Mouse (Mus musculus) hindbrain, embryonic 13.5 days (tissue): ENCODE results near the gene Neurod2. TPM values are rescaled to one million over a fixed set of nuclear protein-coding genes. Genes with fewer than 3 reads are reported as not detected.

Source experiments
- ATAC-seq: fragments of 200-750 bp; cut with Nextera tagmentation; 2 replicates; pipeline ENCODE4 v1.8.0; 2017; ENCODE audit warnings: moderate TSS enrichment; ENCODE audit not compliant: low FRiP score
- H3K27ac ChIP-seq: fragments of 300-500 bp; sonication (generic); 2 replicates; pipeline ENCODE4 v1.5.1; 2015; ENCODE audit warnings: inconsistent platforms, mild to moderate bottlenecking, moderate library complexity
- H3K27me3 ChIP-seq: fragments of 300-500 bp; sonication (generic); 2 replicates; pipeline ENCODE4 v1.6.1; 2015; ENCODE audit warnings: mild to moderate bottlenecking, inconsistent platforms
- H3K36me3 ChIP-seq: fragments of 300-500 bp; sonication (generic); 2 replicates; pipeline ENCODE4 v1.6.1; 2015; ENCODE audit warnings: mild to moderate bottlenecking, inconsistent platforms
- H3K4me1 ChIP-seq: fragments of 300-500 bp; sonication (generic); replicated peaks from 2 replicates; pipeline ENCODE4 v1.6.1; 2015; ENCODE audit warnings: inconsistent platforms
- H3K4me2 ChIP-seq: fragments of 300-500 bp; sonication (generic); 2 replicates; pipeline ENCODE4 v1.6.1; 2015; ENCODE audit warnings: inconsistent platforms, mild to moderate bottlenecking, moderate library complexity
- H3K4me3 ChIP-seq: fragments of 300-500 bp; sonication (generic); 2 replicates; pipeline ENCODE4 v1.5.1; 2015; ENCODE audit warnings: mild to moderate bottlenecking, inconsistent platforms
- H3K9ac ChIP-seq: fragments of 300-500 bp; sonication (generic); 2 replicates; pipeline ENCODE4 v1.6.1; 2015; ENCODE audit warnings: mild to moderate bottlenecking, inconsistent platforms
- H3K9me3 ChIP-seq: fragments of 300-500 bp; sonication (generic); 2 replicates; pipeline ENCODE4 v1.6.1; 2016; ENCODE audit warnings: inconsistent platforms
- WGBS: fragments of 180-500 bp; shearing (Covaris S2); methylation state at CpG from one replicate; pipeline ENCODE4 v1.1.7; 2015; 5-methylcytosine and 5-hydroxymethylcytosine counted together
- polyA plus RNA-seq: library from polyadenylated mRNA; unstranded; fragments of >200 nt; fragmentation: Nextera tagmentation; extraction: Ambion mirVana; gene quantifications from 2 replicates; pipeline ENCODE4 v1.2.1, GENCODE M21; 2015

Neurod2 gene
- polyA plus RNA-seq, 1 experiment from 2014 or later, result 30.7 TPM

DNA sequence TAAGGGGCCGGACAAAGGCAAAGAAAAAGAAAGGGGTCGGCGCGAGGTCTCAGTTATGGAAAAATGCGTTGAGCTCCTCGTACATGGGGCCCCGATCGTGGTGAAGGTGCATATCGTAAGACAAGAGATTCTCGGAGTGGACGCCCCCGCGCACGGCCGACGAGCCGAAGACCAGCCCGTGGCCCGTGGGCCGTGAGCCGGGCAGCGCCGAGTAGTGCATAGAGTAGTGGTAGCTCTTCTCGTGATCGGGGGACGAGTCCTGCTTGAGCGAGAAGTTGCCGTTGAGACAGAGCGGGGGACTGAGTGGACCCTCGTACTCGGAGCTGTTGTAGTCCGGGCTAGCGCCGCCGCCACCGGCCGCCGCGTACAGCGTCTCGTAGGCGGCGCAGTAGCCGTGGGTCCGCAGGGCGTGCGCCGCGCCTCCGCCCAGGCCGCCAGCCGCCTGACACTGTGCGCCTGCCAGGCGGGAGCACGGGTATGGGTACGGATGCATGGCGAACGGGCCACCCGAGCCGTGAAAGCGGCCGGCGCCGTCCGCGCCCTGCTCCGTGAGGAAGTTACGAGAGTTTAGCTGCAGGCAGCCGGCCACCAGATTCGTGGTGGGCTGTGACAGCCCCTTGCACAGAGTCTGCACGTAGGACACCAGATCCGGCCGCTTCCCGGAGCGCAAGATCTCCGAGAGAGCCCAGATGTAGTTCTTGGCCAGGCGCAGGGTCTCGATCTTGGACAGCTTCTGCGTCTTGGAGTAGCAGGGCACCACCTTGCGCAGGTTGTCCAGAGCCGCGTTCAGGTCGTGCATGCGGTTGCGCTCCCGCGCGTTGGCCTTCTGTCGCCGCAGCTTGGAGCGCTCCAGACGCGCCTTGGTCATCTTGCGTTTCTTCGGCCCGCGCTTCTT, 2.1 kb downstream of the Neurod2 start:
- ATAC-seq, result no peak
- H3K4me1 ChIP-seq, result peaks cover 28% of the 10 kb centered on the region
- WGBS, result under 1% methylated on average over 96 of the region's 97 CpGs

DNA sequence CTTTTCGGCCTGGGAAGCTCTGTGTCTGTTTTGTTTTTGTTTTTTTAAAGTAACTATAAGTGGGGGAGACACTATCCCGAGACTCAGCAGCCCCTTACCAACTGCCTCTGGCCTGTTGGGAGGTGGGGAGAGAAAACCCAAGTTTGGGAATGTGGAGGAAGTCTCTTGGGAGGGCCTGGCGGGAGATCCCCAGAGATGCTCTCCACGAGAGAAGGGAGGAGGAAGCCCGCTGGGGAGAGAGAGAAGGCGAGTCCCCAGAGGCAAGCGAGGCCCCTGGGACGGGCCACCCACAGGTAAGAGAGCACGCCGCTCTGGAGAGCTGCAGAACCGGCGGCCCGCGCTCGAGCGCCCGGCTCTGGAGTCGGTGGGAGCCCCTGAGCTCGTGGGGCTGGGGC, 2.7 kb downstream of the Neurod2 start:
- no peak for ATAC-seq
- Histone ChIP-seq H3K27ac (peak overlapping the region; percentile 92), H3K27me3 (peaks cover 98% of the 10 kb centered on the region), H3K4me2 (peak overlapping the region; percentile 51), H3K36me3 (no peaks in the 10 kb centered on the region), H3K4me3 (peak overlapping the region; percentile 45), H3K9ac (peak overlapping the region; percentile 73), H3K9me3 (no peaks in the 10 kb centered on the region), H3K4me1 (peaks cover 28% of the 10 kb centered on the region)
- under 1% methylated on average over 19 of the region's 19 CpGs for WGBS

More for the DNA sequence above, 2.1 kb downstream of the Neurod2 start:
- H3K4me2 ChIP-seq, result peak overlapping the region; percentile 51
- H3K9ac ChIP-seq, result peak overlapping the region; percentile 73
- H3K9me3 ChIP-seq, result no peaks in the 10 kb centered on the region
- peaks cover 98% of the 10 kb centered on the region for H3K27me3 ChIP-seq
- H3K36me3 ChIP-seq, result no peaks in the 10 kb centered on the region
- H3K4me3 ChIP-seq, result peak overlapping the region; percentile 45
- peak overlapping the region; percentile 92 for H3K27ac ChIP-seq

GRCm38 (mm10) chr11:98325821-98326218, 3.6 kb downstream of the Neurod2 start:
- H3K36me3 ChIP-seq, result no peaks in the 10 kb centered on the region
- 3% methylated on average over 20 of the region's 22 CpGs for WGBS
- no peaks in the 10 kb centered on the region for H3K9me3 ChIP-seq
- H3K9ac ChIP-seq, result peak overlapping the region; percentile 73
- no peak for ATAC-seq
- peak overlapping the region; percentile 52; the same call in 1 of the 2 replicates for H3K27ac ChIP-seq
- peak overlapping the region; percentile 45 for H3K4me3 ChIP-seq
- peak overlapping the region; percentile 51 for H3K4me2 ChIP-seq
- H3K4me1 ChIP-seq, result peaks cover 35% of the 10 kb centered on the region
- H3K27me3 ChIP-seq, result peaks cover 98% of the 10 kb centered on the region

GRCm38 (mm10) chr11:98325191-98325820, 4.1 kb downstream of the Neurod2 start:
- Histone ChIP-seq H3K9ac (peak overlapping the region; percentile 73; the same call in 1 of the 2 replicates), H3K27ac (peak overlapping the region; percentile 52; the same call in 1 of the 2 replicates), H3K4me1 (peaks cover 36% of the 10 kb centered on the region), H3K36me3 (no peaks in the 10 kb centered on the region), H3K4me3 (peak overlapping the region; percentile 45), H3K27me3 (peaks cover 97% of the 10 kb centered on the region), H3K4me2 (peak overlapping the region; percentile 51), H3K9me3 (no peaks in the 10 kb centered on the region)
- no peak for ATAC-seq
- 3% methylated on average over 14 of the region's 14 CpGs for WGBS

GRCm38 (mm10) chr11:98323933-98324332, 5.5 kb downstream of the Neurod2 start:
- Histone ChIP-seq H3K9me3 (no peaks in the 10 kb centered on the region), H3K27ac (peak overlapping the region; percentile 14; the same call in 1 of the 2 replicates), H3K9ac (no peak overlapping the region), H3K4me3 (no peak overlapping the region), H3K27me3 (peaks cover 97% of the 10 kb centered on the region), H3K36me3 (no peaks in the 10 kb centered on the region), H3K4me2 (peak overlapping the region; percentile 51), H3K4me1 (peaks cover 47% of the 10 kb centered on the region)
- WGBS, result 2% methylated on average over 9 of the region's 9 CpGs
- no peak for ATAC-seq

DNA sequence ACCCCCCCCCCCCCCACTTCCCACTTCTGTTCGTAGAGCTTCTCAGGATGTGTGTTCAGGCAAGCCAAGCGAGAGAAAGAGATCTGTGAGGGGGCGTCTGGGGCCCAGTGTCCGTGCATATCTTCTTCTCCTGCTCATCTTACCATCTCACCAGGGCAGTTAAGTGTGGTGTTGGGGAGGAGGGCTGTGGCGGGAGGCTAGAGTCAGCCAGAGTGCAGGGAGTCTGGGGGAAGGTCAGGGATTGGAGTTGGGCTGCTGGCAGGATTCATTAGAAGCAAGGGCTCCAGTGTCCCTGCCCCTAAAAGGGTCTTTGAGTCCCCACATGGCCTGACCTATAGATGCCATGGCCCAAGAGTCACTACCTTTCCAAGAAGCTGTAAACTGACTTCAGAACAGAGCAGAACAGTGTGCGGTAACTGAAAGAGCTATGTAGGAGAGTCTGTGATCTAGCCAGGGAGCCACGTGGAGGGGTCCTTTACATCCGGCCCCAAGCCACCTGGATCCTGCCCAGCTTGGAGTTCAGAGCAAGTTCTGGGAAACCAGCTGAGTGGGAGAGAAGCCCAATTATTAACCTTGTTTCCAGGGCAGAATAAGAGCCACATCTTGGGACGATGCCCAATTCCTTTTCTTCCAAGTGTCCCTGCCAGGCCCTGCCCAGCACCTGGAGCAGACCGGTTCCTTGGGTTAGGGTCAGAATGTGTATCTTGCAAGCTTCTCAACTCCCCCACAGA, 6.1 kb downstream of the Neurod2 start:
- no peak overlapping the region for H3K4me3 ChIP-seq
- H3K4me1 ChIP-seq, result peaks cover 48% of the 10 kb centered on the region
- no peak overlapping the region for H3K4me2 ChIP-seq
- H3K27me3 ChIP-seq, result peaks cover 98% of the 10 kb centered on the region
- 1% methylated on average over 10 of the region's 10 CpGs for WGBS
- ATAC-seq, result no peak
- no peaks in the 10 kb centered on the region for H3K9me3 ChIP-seq
- H3K36me3 ChIP-seq, result no peaks in the 10 kb centered on the region
- no peak overlapping the region for H3K9ac ChIP-seq
- H3K27ac ChIP-seq, result 0 out of 2 replicates have a peak overlapping the region, but pooled peaks have one; percentile 14

DNA sequence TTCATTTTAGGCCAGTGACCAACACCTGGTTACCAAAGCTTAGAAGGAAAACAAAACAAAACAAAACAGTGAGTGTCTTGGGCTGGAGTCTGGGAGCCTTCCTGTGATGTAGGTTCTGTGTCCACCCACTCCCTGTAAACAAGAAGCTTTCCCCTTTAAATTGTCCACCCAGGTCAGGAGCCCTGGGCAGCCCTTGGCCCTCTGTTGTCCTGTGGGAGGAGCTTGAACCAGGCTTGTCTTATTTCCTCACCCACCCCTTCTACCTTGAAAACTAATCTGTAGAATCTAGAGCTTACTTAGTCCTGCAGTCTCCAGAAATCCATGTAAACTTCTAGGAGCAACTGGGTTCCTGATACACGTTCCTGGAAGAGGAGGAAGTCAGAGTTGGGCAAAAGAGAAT, 7.3 kb downstream of the Neurod2 start:
- 0% methylated on average over 1 of the region's 1 CpGs for WGBS
- Histone ChIP-seq H3K36me3 (no peaks in the 10 kb centered on the region), H3K9ac (no peak overlapping the region), H3K4me3 (no peak overlapping the region), H3K27me3 (peaks cover 98% of the 10 kb centered on the region), H3K4me1 (peaks cover 46% of the 10 kb centered on the region), H3K27ac (no peak overlapping the region), H3K4me2 (no peak overlapping the region), H3K9me3 (no peaks in the 10 kb centered on the region)
- ATAC-seq, result no peak

DNA sequence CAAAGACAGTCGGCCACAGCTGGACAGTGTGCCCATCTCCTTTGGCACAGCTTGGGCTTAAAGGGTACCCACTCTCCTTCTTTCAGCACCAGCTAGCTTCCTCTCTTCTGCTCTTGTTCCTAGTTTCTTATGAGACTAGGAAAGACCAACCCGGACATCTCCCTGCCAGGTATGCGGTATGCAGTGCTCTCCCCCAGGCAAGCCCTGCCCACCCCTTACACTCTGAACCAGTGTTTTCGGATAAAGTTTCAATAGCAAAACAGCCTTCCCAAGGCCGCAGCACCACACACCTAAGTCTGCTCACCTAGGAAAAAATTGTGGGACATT, 7.8 kb downstream of the Neurod2 start:
- Histone ChIP-seq H3K4me3 (no peak overlapping the region), H3K9ac (no peak overlapping the region), H3K27ac (peak overlapping the region; percentile 80), H3K9me3 (no peaks in the 10 kb centered on the region), H3K4me1 (peaks cover 44% of the 10 kb centered on the region), H3K36me3 (no peaks in the 10 kb centered on the region), H3K4me2 (no peak overlapping the region), H3K27me3 (peaks cover 98% of the 10 kb centered on the region)
- WGBS, result 7% methylated on average over 5 of the region's 5 CpGs
- ATAC-seq, result no peak

- 0 out of 2 replicates have a peak, but pooled peaks have one; percentile 34 for ATAC-seq
- H3K4me3 ChIP-seq, result peak overlapping the region; percentile 11; the same call in 1 of the 2 replicates
- under 1% methylated on average over 30 of the region's 30 CpGs for WGBS
- peak overlapping the region; percentile 80 for H3K27ac ChIP-seq
- peaks cover 44% of the 10 kb centered on the region for H3K4me1 ChIP-seq
- H3K27me3 ChIP-seq, result peaks cover 98% of the 10 kb centered on the region
- H3K9me3 ChIP-seq, result no peaks in the 10 kb centered on the region
- no peaks in the 10 kb centered on the region for H3K36me3 ChIP-seq
- 0 out of 2 replicates have a peak overlapping the region, but pooled peaks have one; percentile 24 for H3K9ac ChIP-seq
- peak overlapping the region; percentile 40 for H3K4me2 ChIP-seq
Observed at GRCm38 (mm10) chr11:98320806-98321676, 8.4 kb downstream of the Neurod2 start.

GRCm38 (mm10) chr11:98320381-98320780, 9.1 kb downstream of the Neurod2 start:
- no peak overlapping the region for H3K4me3 ChIP-seq
- H3K27ac ChIP-seq, result peak overlapping the region; percentile 80
- peak overlapping the region; percentile 40 for H3K4me2 ChIP-seq

GRCm38 (mm10) chr11:98319944-98320343, 9.5 kb downstream of the Neurod2 start:
- H3K27me3 ChIP-seq, result peaks cover 98% of the 10 kb centered on the region
- H3K4me1 ChIP-seq, result peaks cover 44% of the 10 kb centered on the region
- no peak for ATAC-seq
- no peaks in the 10 kb centered on the region for H3K9me3 ChIP-seq
- no peaks in the 10 kb centered on the region for H3K36me3 ChIP-seq
- H3K27ac ChIP-seq, result peak overlapping the region; percentile 44
- H3K9ac ChIP-seq, result no peak overlapping the region
- no peak overlapping the region for H3K4me3 ChIP-seq
- WGBS, result 3% methylated on average over 2 of the region's 2 CpGs
- H3K4me2 ChIP-seq, result 0 out of 2 replicates have a peak overlapping the region, but pooled peaks have one; percentile 10

More at GRCm38 (mm10) chr11:98320381-98320780, 9.1 kb downstream of the Neurod2 start:
- H3K36me3 ChIP-seq, result no peaks in the 10 kb centered on the region
- 0 out of 2 replicates have a peak overlapping the region, but pooled peaks have one; percentile 24 for H3K9ac ChIP-seq
- no peaks in the 10 kb centered on the region for H3K9me3 ChIP-seq
- 9% methylated on average over 12 of the region's 12 CpGs for WGBS
- peaks cover 98% of the 10 kb centered on the region for H3K27me3 ChIP-seq
- peaks cover 44% of the 10 kb centered on the region for H3K4me1 ChIP-seq
- ATAC-seq, result no peak
